Mouse (Mus musculus): ENCODE data around the gene Tm9sf1.

The Tm9sf1 gene

GRCm38 (mm10) chr14:55634874-55635522 is 8.6 kb downstream of the Tm9sf1 start:
- no peak for DNase-seq (ENCODE audit: low spot score in 2 of 2)

- peak in 1 of 2 experiments; percentile 71 for DNase-seq (ENCODE audit: low spot score in 2 of 2)
Observed at GRCm38 (mm10) chr14:55629312-55629711, 14.3 kb downstream of the Tm9sf1 start.

DNA sequence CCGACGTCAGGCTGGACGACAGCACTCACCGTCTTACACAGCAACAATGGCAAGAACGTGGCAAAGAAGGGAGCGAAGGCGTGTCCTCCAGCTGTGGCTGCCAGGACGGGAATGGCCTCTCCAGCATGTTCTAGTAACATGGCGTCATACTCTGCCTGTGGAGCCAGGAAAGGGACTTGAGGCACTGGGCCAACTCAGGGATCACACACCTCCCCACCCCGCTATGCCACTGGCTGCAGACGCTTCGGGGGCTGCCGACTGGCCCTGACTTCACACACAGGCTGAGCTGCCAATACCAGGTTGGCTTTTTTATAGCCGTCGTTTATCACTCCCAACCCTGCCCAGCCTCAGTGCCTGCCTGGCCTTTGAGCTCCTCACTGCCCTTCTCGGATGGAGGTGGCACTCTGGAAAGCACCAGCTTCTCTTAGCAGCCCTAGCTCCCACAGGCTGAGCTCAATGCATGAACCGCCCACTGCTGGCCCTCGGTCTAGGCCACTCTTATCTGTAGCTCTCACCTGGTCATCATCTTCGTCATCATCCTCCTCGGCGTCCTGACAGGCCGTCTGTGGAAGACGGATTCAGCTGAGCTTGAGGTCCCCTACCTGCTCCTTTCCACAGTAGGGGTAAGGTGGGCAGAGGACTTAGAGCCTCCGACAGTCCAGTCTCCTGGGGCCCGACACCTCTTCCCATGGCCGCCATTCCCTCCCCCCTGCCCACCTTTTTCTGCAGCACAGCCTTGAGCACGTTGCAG is 15.4 kb downstream of the Tm9sf1 start:
- no peak for DNase-seq (ENCODE audit: low spot score in 2 of 2)

DNA sequence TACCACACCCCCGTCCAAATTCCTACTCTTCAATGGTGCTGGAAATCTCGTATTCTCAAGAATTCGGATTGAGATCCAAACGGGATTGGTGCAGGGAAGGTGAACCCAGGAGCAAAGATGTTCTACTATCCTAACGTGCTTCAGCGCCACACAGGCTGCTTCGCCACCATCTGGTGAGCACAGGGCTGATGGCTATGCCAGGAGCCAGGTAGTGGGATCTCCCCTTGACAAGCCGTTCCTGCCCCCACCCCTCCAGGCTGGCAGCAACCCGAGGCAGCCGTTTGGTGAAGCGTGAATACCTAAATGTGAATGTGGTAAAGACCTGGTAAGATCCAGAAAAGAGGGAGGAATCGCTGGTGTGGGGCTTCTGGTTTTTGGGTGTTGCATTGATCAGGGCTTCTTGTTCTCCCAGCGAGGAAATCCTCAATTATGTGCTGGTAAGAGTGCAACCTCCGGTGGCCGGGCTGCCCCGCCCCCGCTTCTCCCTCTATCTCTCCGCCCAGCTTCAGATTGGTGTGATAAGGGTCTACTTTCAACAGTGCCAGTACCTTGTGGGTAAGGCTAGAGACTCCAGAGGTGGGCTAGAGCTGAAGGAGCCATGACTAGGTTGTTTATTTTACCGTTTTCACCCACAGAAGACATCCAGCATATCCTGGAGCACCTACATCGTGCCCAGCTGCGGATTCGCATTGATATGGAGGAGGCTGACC is 25.0 kb downstream of the Tm9sf1 start:
- no peak for DNase-seq (ENCODE audit: low spot score in 2 of 2)

GRCm38 (mm10) chr14:55617822-55618221 is 25.8 kb downstream of the Tm9sf1 start, which contains the start of gene Rec8:
Rec8 (plus strand) TSS chr14:55618037.
- no peak for DNase-seq (ENCODE audit: low spot score in 2 of 2)

DNA sequence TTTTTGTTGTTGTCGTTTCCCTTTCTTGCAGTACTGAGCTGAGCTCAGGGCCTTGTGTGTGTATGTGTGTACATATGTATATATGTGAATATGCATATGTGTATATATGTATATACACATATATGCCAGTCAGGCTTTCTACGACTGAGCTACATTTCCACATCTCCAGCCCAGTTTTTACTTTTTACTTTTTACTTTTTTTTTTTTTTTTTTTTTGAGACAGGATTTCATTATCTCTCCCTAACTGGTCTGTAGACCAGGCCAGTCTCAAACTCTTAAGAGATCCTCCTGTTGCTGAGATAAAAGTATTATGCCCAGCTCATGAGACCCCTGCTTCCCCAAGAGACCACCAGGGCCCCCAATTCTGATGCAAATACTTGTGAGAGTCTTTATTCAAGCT is 26.8 kb downstream of the Tm9sf1 start:
- DNase-seq (ENCODE audit: low spot score in 2 of 2) = no peak

GRCm38 (mm10) chr14:55615876-55616275 is 27.7 kb downstream of the Tm9sf1 start:
- no peak for DNase-seq (ENCODE audit: low spot score in 2 of 2)

- no peak for DNase-seq (ENCODE audit: low spot score in 2 of 2)
Observed at GRCm38 (mm10) chr14:55614565-55615178, 28.9 kb downstream of the Tm9sf1 start.

- no peak for DNase-seq (ENCODE audit: low spot score in 2 of 2)
Observed at GRCm38 (mm10) chr14:55613346-55613745, 30.3 kb downstream of the Tm9sf1 start.

- no peak for DNase-seq (ENCODE audit: low spot score in 2 of 2)
Observed at GRCm38 (mm10) chr14:55608339-55608738, 35.3 kb downstream of the Tm9sf1 start.

DNA sequence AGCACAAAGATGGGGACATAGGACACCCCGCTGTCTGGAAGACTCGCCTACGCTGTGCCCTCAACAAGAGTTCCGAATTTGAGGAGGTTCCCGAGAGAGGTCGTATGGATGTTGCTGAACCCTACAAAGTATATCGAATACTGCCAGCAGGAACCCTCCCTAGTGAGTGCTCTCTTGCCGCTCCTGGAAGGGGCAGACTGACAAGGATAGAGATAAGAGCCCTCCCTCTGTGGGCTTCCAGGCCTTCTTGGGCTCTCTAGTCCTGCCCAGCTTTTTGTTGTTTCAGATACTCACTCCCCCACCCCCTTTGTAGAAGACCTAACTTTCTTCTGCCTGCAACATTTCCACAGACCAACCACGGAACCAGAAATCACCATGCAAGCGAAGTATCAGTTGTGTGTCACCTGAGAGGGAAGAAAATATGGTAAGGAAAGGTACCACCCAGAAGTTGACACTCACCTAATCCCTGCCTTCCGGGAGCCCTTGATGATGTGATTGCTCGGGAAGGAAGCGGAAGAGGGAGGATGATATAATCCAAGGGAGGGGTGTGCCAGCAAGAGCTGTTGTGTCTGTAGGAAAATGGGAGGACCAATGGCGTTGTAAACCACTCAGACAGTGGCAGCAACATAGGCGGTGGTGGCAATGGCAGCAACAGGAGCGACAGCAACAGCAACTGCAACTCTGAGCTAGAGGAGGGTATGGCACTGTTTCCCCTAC is 37.7 kb downstream of the Tm9sf1 start:
- DNase-seq (ENCODE audit: low spot score in 2 of 2) = no peak

GRCm38 (mm10) chr14:55604823-55605222 is 38.8 kb downstream of the Tm9sf1 start:
- DNase-seq (ENCODE audit: low spot score in 2 of 2) = no peak

DNA sequence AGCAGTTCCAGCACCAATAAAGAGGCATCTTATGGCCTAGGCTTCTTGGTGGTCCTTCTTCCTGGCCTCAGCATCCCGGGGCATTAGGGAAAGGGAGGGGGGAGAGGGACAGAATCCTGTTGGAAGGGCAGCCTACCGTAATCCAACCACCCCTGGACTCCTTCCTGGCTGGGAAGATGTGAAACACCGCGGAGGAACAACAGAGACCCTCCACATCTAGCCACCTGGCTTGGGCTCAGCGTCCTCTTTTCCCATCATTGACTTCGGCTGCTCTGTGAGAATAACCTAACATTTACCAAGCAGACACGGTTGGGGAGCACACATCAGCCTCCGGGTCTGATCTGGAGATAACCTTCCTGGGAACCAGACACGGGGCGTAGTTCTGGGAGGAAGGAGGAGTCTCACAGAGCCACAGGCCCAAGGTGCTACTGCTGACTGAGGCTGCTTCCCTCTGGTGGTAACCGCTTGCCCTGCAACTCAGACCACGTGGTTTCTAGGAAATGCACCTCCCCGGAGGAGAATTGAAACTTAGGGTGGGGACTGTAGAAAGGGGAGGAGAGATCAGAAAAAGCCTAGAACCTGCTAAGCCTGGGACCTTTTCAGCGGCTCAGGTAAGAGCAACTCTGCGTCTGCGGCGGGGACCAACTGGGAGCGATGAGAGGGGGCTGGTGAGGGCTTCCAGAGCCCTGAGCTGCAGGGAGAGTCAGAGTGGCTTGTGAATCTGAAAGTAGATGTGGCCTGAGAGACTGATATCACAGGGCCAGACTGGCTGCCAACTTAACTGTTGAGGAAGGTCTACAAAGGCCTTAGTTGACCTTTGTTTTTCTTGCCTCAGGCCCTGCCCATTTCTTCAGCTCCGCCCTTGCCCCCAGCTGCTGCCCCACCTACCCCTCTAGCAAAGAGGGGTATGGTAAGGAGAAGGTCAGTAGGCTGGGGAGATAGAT is 39.7 kb downstream of the Tm9sf1 start:
- peak; percentile 85 to 91 for DNase-seq (ENCODE audit: low spot score in 2 of 2)

GRCm38 (mm10) chr14:55603271-55603632 is 40.4 kb downstream of the Tm9sf1 start, which contains the start of gene Irf9:
Irf9 (plus strand) TSS chr14:55603571.
- DNase-seq (ENCODE audit: low spot score in 2 of 2) = no peak

DNA sequence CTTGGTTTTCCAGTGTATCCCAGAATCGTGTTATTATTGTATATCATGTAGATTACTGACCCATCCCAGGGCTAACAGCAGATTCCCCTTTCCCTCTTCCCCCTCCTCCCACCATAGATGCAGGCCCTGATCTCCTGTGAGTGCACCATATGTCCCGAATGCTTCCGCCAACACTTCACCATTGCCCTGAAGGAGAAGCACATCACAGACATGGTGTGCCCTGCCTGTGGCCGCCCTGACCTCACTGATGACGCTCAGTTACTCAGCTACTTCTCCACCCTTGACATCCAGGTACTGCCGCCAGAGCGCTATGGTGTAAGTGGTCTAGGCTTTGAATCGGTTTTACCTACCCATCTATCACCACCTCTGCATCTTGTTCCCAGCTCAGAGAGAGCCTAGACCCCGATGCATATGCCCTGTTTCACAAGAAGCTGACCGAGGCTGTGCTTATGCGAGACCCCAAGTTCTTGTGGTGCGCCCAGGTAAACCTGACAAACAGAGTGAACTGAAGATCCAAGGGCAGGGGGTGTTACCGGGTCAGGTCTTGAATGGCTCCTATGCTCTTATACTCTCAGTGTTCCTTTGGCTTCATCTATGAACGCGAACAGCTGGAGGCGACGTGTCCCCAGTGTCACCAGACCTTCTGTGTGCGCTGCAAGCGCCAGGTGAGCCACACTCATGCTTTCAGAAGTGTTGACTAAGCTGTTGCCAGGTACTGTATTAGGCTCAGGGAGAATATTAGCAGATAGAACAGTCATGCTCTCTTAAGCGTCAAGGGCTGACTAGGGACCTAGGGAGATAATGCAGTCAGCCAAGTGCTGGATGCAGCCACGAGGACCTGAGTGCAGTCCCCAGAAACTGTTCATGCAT is 44.9 kb downstream of the Tm9sf1 start:
- DNase-seq (ENCODE audit: low spot score in 2 of 2) = no peak

- no peak for DNase-seq (ENCODE audit: low spot score in 2 of 2)
Observed at GRCm38 (mm10) chr14:55596036-55596690, 47.4 kb downstream of the Tm9sf1 start.

DNA sequence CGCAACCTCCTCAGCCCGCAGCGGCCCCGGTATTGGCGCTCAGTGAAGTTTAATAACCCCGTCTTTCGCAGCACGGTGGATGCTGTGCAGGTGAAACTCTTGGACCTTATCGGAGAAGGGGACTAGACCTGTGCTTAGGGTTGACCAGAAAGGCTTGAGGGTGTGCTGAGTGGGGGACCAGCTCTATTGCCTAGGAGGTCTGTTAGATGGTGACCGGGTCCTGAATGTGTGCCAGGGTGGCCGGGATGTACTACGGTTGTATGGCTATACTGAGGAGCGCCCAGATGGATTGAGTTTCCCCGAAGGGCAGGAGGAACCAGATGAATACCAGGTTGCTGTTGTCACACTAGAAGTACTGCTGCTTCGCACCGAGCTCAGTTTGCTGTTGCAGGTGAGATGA is 51.4 kb downstream of the Tm9sf1 start:
- DNase-seq (ENCODE audit: low spot score in 2 of 2) = no peak

DNA sequence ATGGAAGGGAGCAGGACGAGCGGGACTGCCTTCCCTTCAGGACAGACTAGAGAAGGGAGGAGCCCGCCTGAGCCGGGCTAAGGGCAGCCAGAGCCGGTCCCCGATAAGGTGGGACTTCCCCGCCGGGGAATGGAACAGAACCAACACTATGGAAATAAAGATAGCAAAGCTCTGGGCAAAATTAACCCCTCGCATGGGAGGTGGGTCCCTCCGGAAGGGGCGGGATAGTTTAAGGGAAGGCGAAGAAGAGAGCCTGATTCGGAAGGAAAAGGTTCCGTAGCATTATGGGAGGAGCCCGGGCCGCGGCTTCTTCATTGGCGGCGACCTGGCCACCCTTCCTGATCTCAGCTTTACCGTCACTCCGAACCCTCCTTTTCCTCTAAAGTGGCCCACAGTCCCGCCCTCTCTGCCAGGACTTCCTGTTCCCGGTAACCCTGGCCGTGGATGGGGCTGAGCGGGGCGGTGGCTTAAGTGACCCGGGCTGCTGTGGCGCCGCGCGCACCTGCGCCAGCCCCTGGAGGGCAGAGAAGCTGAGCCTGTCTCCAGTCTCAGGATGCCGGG is 52.2 kb downstream of the Tm9sf1 start, which contains the start of gene Rnf31:
Rnf31 (plus strand) TSS at position 378 of the 561 bp plus-strand sequence.
- peak; percentile 92 to 94 for DNase-seq (ENCODE audit: low spot score in 2 of 2)
